Mouse (Mus musculus): ENCODE results near the gene Oxsr1. TPM values are rescaled to one million over a fixed set of nuclear protein-coding genes. Genes with fewer than 3 reads are reported as not detected.
"Not testable (repeated sequence)": the region's sequence is repeated elsewhere in the genome, so short reads cannot be mapped to it uniquely, and the experiment has no call there.

Gene Oxsr1
- polyA plus RNA-seq, 1 experiment from 2014 or later = 13.5 TPM

GRCm38 (mm10) chr9:119268588-119269145, 53.6 kb downstream of the Oxsr1 start:
- Histone ChIP-seq H3K4me2 (no peak overlapping the region), H3K27me3 (replicated peaks) (no peaks in the 10 kb centered on the region), H3K27ac (ENCODE audit: poor library complexity, severe bottlenecking) (no peak overlapping the region), H3K9ac (no peak overlapping the region), H3K4me3 (no peak overlapping the region), H3K9me3 (replicated peaks) (no peaks in the 10 kb centered on the region), H3K4me1 (replicated peaks) (no peaks in the 10 kb centered on the region), H3K36me3 (peaks cover 55% of the 10 kb centered on the region)
- 86% methylated on average over 11 of the region's 11 CpGs for WGBS
- ATAC-seq (ENCODE audit: insufficient number of reproducible peaks, low FRiP score) = no peak

GRCm38 (mm10) chr9:119268120-119268519, 54.1 kb downstream of the Oxsr1 start:
- no peak for ATAC-seq (ENCODE audit: insufficient number of reproducible peaks, low FRiP score)
- peaks cover 57% of the 10 kb centered on the region for H3K36me3 ChIP-seq
- 88% methylated on average over 6 of the region's 6 CpGs for WGBS

GRCm38 (mm10) chr9:119266121-119266395, 56.2 kb downstream of the Oxsr1 start:
- not testable (repeated sequence) for H3K9me3 ChIP-seq (replicated peaks); H3K4me2 ChIP-seq; H3K4me3 ChIP-seq; ATAC-seq (ENCODE audit: insufficient number of reproducible peaks, low FRiP score); H3K27ac ChIP-seq (ENCODE audit: poor library complexity, severe bottlenecking); H3K9ac ChIP-seq; H3K27me3 ChIP-seq (replicated peaks); H3K4me1 ChIP-seq (replicated peaks)
- WGBS = 88% methylated on average over 5 of the region's 5 CpGs
- peaks cover 65% of the 10 kb centered on the region for H3K36me3 ChIP-seq

More at GRCm38 (mm10) chr9:119268120-119268519, 54.1 kb downstream of the Oxsr1 start:
- Histone ChIP-seq H3K4me3 (no peak overlapping the region), H3K4me2 (no peak overlapping the region), H3K4me1 (replicated peaks) (no peaks in the 10 kb centered on the region), H3K9me3 (replicated peaks) (no peaks in the 10 kb centered on the region), H3K27me3 (replicated peaks) (no peaks in the 10 kb centered on the region), H3K9ac (no peak overlapping the region), H3K27ac (ENCODE audit: poor library complexity, severe bottlenecking) (no peak overlapping the region)

GRCm38 (mm10) chr9:119265373-119266120, 56.7 kb downstream of the Oxsr1 start:
- H3K4me2 ChIP-seq; H3K9me3 ChIP-seq (replicated peaks); H3K27me3 ChIP-seq (replicated peaks); H3K9ac ChIP-seq; H3K27ac ChIP-seq (ENCODE audit: poor library complexity, severe bottlenecking); ATAC-seq (ENCODE audit: insufficient number of reproducible peaks, low FRiP score); H3K4me1 ChIP-seq (replicated peaks); H3K4me3 ChIP-seq: not testable (repeated sequence)
- H3K36me3 ChIP-seq = peaks cover 63% of the 10 kb centered on the region
- WGBS = 79% methylated on average over 1 of the region's 1 CpGs

GRCm38 (mm10) chr9:119263067-119263466, 59.2 kb downstream of the Oxsr1 start:
- ATAC-seq (ENCODE audit: insufficient number of reproducible peaks, low FRiP score) = no peak
- Histone ChIP-seq H3K4me3 (no peak overlapping the region), H3K4me2 (no peak overlapping the region), H3K36me3 (peaks cover 64% of the 10 kb centered on the region), H3K4me1 (replicated peaks) (no peaks in the 10 kb centered on the region; the same call in 1 of the 2 replicates), H3K9ac (no peak overlapping the region), H3K27me3 (replicated peaks) (no peaks in the 10 kb centered on the region), H3K9me3 (replicated peaks) (no peaks in the 10 kb centered on the region), H3K27ac (ENCODE audit: poor library complexity, severe bottlenecking) (no peak overlapping the region)
- WGBS = 89% methylated on average over 4 of the region's 4 CpGs

- no peak overlapping the region for H3K9ac ChIP-seq
- WGBS = 98% methylated on average over 2 of the region's 2 CpGs
- no peak overlapping the region for H3K4me3 ChIP-seq
- H3K27ac ChIP-seq (ENCODE audit: poor library complexity, severe bottlenecking) = no peak overlapping the region
- peaks cover 66% of the 10 kb centered on the region for H3K36me3 ChIP-seq
- no peaks in the 10 kb centered on the region for H3K27me3 ChIP-seq (replicated peaks)
- H3K4me2 ChIP-seq = no peak overlapping the region
- ATAC-seq (ENCODE audit: insufficient number of reproducible peaks, low FRiP score) = no peak
- no peaks in the 10 kb centered on the region; the same call in 1 of the 2 replicates for H3K4me1 ChIP-seq (replicated peaks)
- no peaks in the 10 kb centered on the region for H3K9me3 ChIP-seq (replicated peaks)
Measured at GRCm38 (mm10) chr9:119260825-119261224, 61.4 kb downstream of the Oxsr1 start.

GRCm38 (mm10) chr9:119258785-119259184, 63.4 kb downstream of the Oxsr1 start:
- Histone ChIP-seq H3K27me3 (replicated peaks) (no peaks in the 10 kb centered on the region), H3K9ac (no peak overlapping the region), H3K27ac (ENCODE audit: poor library complexity, severe bottlenecking) (no peak overlapping the region), H3K4me2 (no peak overlapping the region), H3K4me3 (no peak overlapping the region), H3K9me3 (replicated peaks) (no peaks in the 10 kb centered on the region), H3K4me1 (replicated peaks) (no peaks in the 10 kb centered on the region; the same call in 1 of the 2 replicates), H3K36me3 (peaks cover 68% of the 10 kb centered on the region)
- no peak for ATAC-seq (ENCODE audit: insufficient number of reproducible peaks, low FRiP score)
- 92% methylated on average over 2 of the region's 2 CpGs for whole genome bisulfite sequencing

- ATAC-seq (ENCODE audit: insufficient number of reproducible peaks, low FRiP score) = no peak
- 71% methylated on average over 5 of the region's 5 CpGs for WGBS
- H3K36me3 ChIP-seq = peaks cover 72% of the 10 kb centered on the region
- H3K9ac ChIP-seq = no peak overlapping the region
- H3K9me3 ChIP-seq (replicated peaks) = no peaks in the 10 kb centered on the region
- H3K4me3 ChIP-seq = no peak overlapping the region
- no peaks in the 10 kb centered on the region; the same call in 1 of the 2 replicates for H3K4me1 ChIP-seq (replicated peaks)
- H3K27me3 ChIP-seq (replicated peaks) = no peaks in the 10 kb centered on the region
- H3K27ac ChIP-seq (ENCODE audit: poor library complexity, severe bottlenecking) = no peak overlapping the region
- H3K4me2 ChIP-seq = no peak overlapping the region
Measured at GRCm38 (mm10) chr9:119258128-119258527, 64.1 kb downstream of the Oxsr1 start.

- Histone ChIP-seq H3K9me3 (replicated peaks) (no peaks in the 10 kb centered on the region), H3K4me3 (no peak overlapping the region), H3K9ac (no peak overlapping the region), H3K27ac (ENCODE audit: poor library complexity, severe bottlenecking) (no peak overlapping the region), H3K36me3 (peaks cover 68% of the 10 kb centered on the region), H3K4me2 (no peak overlapping the region), H3K4me1 (replicated peaks) (no peaks in the 10 kb centered on the region; the same call in 1 of the 2 replicates), H3K27me3 (replicated peaks) (no peaks in the 10 kb centered on the region)
- no peak for ATAC-seq (ENCODE audit: insufficient number of reproducible peaks, low FRiP score)
- 92% methylated on average over 12 of the region's 12 CpGs for WGBS
Measured at GRCm38 (mm10) chr9:119256161-119256560, 66.1 kb downstream of the Oxsr1 start.

GRCm38 (mm10) chr9:119255096-119255495, 67.1 kb downstream of the Oxsr1 start:
- 87% methylated on average over 1 of the region's 1 CpGs for WGBS
- no peak overlapping the region for H3K9ac ChIP-seq
- H3K4me3 ChIP-seq = no peak overlapping the region
- H3K27me3 ChIP-seq (replicated peaks) = no peaks in the 10 kb centered on the region
- H3K4me2 ChIP-seq = no peak overlapping the region
- ATAC-seq (ENCODE audit: insufficient number of reproducible peaks, low FRiP score) = no peak
- peaks cover 74% of the 10 kb centered on the region for H3K36me3 ChIP-seq
- H3K9me3 ChIP-seq (replicated peaks) = no peaks in the 10 kb centered on the region
- no peak overlapping the region for H3K27ac ChIP-seq (ENCODE audit: poor library complexity, severe bottlenecking)
- H3K4me1 ChIP-seq (replicated peaks) = no peaks in the 10 kb centered on the region; the same call in 1 of the 2 replicates

- H3K4me2 ChIP-seq = no peak overlapping the region
- no peaks in the 10 kb centered on the region for H3K27me3 ChIP-seq (replicated peaks)
- H3K9ac ChIP-seq = no peak overlapping the region
- ATAC-seq (ENCODE audit: insufficient number of reproducible peaks, low FRiP score) = no peak
- no peak overlapping the region for H3K4me3 ChIP-seq
- no peaks in the 10 kb centered on the region for H3K9me3 ChIP-seq (replicated peaks)
- H3K4me1 ChIP-seq (replicated peaks) = no peaks in the 10 kb centered on the region; the same call in 1 of the 2 replicates
- H3K27ac ChIP-seq (ENCODE audit: poor library complexity, severe bottlenecking) = no peak overlapping the region
- peaks cover 68% of the 10 kb centered on the region for H3K36me3 ChIP-seq
- 82% methylated on average over 2 of the region's 2 CpGs for WGBS
Measured at GRCm38 (mm10) chr9:119254187-119254586, 68.0 kb downstream of the Oxsr1 start.

All from heart, embryonic 12.5 days (tissue).